Mouse (Mus musculus) right cerebral cortex, postnatal 36 days (tissue): ENCODE measurements at regions not wholly inside any gene's neighbourhood (a gene's known extent, or its start where the extent isn't known, plus 50 kb on each side); places are given as distances from the start of the nearest gene placed in this dataset.
A peak's percentile ranks its signal among the peaks of the same experiment; 100 is the strongest.

Source experiments
- DNase-seq, 2 experiments: peaks; one replicate each; pipeline ENCODE4 v3.0.0; 2022; ENCODE audit warnings: low spot score in 2 of 2, mixed read lengths in 1 of 2

DNA sequence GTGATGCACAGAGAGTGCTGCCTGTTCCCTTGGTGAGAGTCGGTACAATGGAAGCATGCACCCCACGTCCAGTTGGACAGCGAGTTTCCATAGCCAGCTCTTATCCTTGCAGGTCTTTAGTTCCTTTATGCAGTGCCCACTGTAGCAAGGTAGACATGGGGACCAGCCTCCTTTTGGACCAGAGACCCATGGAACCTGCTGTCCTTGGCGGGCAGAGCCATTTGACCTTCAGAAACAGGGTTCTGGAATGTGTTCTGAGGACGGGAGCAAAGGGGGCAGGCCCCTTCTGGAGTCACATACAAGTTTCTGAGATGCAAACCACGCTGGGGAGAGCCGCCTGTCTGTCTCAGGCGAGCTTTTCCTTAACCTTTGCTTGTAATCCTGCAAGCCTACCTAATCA is 188.1 kb downstream of the Emx2 start:
- no peak for DNase-seq

- no peak for DNase-seq
Observed at GRCm38 (mm10) chr19:59646656-59647055, 188.5 kb downstream of the Emx2 start.

DNA sequence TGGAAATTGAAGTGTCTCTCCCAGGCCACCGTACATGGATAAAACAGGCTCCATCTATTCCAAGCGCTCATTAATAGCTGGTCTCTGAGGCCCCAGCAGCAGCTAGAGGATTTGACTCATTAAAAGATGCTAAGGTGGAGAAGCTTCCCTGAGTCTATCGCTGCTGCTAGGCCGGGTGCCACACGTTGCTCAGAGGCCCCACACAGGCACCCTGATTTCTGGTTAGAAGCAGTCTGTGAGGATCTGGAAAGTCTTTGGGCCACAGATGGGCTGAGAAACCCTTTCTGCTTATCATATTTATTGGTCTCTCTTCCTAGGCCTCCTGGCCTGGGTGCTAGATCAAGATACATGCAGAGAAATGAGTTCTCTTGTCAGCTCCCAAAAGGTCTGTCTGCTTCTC is 191.2 kb downstream of the Emx2 start:
- no peak for DNase-seq

GRCm38 (mm10) chr19:59650611-59651329 is 192.6 kb downstream of the Emx2 start:
- peak in 1 of 2 experiments; percentile 6 for DNase-seq

GRCm38 (mm10) chr19:59653631-59654367 is 195.6 kb downstream of the Emx2 start:
- no peak for DNase-seq

DNA sequence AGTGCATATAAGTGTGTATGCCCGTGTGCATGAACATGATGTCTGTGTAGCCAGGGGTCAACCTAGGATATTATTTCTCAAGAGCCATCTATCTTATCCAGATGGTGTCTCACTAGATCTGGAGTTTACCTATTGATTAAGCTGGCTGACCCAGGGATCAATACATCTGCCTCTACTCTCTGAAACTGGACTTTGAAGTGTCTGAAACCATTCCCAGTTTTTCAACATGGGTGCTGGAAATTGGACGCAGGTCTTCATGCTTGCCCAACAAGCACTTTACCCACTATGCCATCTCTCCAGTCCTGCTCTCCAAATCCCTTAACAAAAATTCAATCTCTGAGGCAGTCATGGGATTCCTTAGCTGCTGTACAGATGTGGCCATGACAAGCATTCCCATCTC is 197.1 kb downstream of the Emx2 start:
- no peak for DNase-seq

- no peak for DNase-seq
Observed at GRCm38 (mm10) chr19:59669793-59670192, 211.6 kb downstream of the Emx2 start.

DNA sequence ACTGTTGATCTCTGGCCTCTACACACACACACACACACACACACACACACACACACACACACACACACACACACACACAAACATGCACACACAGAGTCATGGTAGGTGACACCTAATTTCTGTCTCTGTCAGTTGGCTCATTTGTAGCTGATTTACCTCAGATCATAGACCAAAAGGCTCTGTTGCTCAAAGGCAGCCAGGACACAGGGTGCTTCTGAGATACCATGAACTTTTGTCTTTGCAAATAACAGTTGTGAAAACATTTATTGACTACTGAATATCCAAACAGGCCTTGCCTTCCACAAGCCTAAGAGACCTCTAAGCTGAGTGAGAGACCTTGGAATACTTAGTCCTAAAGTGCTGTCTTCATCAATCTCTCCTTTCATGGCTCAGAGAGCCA is 215.4 kb downstream of the Emx2 start:
- no peak for DNase-seq

GRCm38 (mm10) chr19:59679191-59679590 is 221.0 kb downstream of the Emx2 start:
- no peak for DNase-seq

- no peak for DNase-seq
Observed at GRCm38 (mm10) chr19:59680356-59680755, 222.2 kb downstream of the Emx2 start.

DNA sequence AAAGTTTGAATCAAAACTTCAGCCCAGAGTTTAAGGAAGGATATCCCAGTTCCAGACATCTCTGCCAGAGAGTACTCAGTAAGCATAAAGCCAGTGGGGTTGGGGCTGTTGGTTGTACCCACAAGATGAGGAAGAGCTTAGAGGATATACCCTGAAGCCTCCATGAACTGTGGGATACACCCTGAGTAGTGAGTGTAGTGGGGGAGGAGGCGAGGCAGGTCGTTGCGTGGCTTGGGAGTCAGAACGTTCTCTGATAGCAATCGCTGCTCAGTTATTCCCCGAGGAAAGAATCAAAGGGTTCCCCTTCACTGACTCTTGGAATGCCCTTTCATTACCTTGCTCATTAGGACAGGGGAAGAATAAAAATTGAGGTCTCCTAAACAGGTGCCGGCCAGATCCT is 226.1 kb downstream of the Emx2 start:
- DNase-seq = no peak

DNA sequence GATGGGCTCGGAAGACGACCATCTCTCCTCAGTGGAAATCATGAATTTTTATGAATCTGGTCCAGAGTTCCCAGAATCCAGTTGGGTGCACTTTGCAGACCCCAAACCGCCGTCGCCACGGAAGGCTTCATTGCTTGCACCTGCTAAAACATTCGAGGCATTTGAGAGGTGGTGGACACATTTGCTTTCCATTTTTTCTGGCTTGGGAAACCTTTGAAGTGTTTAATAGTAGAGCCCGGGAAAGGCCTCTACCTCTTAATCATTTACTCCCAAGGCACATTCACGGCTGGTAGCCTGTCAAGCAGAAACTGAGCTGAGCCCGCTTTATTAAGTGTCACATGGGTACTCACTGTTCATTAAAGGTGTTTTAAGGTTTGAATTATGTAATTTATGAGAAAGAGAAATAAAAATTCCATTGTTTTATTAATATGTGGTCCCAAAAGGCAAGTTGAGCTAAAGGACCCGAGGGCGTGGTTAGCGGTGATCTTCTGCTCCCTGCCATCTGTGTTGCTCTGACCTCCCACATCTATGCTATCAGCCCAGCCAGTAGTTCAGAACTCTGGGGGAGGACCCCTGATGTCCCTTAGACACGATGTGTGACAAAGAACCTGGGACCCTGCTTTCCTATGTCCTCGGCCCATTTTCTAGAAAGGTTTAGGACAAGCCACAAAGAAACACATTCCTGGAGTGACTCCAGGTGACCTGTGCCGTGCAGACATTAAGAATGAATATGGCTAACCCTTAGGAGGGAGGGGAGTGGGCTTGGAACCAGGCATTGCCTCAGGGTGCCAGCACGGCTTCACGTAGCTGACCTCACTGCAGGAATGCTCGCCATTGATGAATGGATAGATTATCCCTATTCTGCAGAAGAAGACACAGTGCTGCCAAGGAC is 227.9 kb downstream of the Emx2 start:
- no peak for DNase-seq

DNA sequence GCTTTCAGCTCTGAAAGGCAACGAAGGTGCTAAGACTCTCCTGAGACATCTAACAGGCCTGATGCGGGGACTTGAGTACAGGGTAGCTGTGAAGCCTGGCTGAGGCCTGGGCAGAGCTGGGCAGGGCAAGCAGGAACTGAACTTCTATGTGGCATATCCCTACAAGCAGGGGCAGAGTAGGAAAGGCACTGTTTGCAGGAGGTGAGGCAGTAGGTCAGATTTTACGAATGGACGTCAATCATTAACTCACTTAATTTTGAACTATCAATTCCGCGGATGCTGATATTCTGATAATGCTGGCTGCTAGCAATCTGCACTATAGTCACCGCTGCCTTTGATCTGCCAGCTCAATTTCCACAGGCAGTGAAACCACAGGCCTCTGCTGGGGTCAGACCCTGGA is 229.0 kb downstream of the Emx2 start:
- DNase-seq = no peak

GRCm38 (mm10) chr19:59687681-59688080 is 229.5 kb downstream of the Emx2 start:
- no peak for DNase-seq

DNA sequence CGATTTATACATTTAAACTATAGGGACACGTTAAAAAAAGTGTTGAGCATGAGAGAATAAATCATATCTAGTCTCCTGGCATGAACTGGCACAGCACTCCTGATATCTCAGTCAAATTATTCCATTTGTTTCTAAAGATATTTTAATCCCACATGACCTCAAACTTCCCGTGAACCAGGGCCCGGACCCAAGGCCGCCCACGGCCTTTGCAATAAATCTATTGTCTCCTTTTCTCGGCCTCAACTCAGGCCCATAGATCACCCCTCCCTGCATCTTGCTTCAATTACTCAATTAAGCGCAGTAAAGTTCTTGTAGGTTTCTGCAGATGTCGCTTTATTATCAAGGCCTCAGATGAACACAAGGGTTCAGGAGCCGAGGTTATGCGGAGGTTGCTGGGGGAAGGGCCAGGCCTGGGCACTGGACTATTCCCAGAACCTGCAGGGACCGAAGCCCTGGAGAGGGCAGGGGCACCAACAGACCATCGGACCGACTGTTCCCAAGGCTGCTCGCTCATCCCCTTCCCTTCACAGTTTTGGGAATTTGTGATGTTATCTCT is 233.4 kb downstream of the Emx2 start:
- DNase-seq = no peak

DNA sequence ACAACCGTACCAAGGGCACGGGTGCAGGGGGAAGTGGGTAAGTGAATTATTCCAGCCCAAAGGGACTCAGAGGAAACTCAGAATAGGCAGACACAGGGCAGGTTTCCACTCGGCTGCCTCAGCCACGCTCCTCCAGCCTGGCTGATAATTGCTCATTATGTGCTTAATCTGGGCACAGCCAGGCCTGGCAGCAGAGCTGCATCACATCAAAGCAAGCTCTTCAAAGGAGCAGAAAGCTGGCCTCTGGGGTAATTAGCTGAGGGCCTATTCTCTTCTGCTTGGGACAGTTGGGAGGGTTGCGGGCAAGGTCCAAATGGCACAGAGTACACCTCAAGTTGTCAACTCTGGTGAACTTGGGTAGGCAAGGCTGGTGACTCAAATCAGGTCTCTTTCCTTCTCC is 239.5 kb downstream of the Emx2 start:
- DNase-seq = peak; percentile 12 to 16

DNA sequence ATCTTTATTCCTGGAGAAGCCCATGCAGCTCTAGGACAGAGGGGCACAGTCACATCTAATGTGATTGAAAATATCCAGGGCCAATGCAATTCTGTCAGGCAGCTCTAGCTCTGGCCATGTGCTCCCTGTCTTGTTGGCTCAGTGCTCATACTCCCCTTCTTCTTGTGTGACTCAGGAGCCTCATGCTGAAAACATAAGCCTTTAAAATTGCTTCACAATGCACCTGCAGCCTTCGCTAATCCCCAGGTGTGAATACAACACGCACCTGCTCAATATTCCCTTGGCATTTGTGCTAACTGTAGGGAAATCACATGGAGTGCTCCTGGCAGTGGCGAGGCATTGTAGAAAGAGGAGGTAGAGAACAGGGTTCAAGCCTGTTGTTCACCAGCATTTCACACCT is 242.0 kb downstream of the Emx2 start:
- no peak for DNase-seq

GRCm38 (mm10) chr19:59707106-59707505 is 236.3 kb downstream of the Rab11fip2 start:
- no peak for DNase-seq

DNA sequence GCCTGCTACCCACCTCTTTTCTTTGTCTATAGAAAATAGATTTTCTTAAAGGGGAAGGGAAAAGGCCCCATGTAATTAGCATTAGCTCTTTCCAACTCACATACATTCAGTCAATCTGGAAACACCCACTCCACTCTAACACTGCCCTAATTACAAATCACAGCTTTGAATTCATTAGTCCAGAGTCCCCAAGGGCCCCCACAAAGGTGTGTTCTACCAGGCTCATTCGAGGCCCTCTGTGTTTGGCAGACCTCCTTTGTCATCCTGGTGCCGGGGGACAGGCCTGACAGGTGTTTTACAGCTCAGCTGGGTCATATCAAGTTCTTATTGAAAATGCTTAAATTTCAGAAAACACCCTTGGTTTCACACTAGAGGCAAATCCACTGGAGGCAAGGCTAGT is 234.3 kb downstream of the Rab11fip2 start:
- DNase-seq = no peak

DNA sequence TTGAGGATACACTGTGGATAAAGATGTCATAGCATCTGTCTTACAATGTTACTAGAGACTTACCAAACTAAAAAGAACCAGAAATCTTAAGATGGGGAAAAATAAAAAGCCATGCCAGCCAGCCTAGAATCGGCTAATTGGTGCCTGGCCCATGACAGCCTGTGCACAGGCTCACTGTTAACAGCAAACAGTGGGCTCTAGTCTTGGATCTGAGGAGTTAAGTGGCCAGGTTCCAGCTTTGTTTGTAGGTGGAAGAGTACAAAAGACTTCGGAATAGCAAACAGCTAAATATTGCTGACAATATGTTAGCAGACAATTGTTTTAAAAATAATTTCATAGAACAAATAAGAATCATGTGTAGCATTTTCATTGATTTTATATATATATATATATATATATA is 228.4 kb downstream of the Rab11fip2 start:
- DNase-seq = no peak

GRCm38 (mm10) chr19:59717813-59718483 is 225.5 kb downstream of the Rab11fip2 start:
- no peak for DNase-seq

- no peak for DNase-seq
Observed at GRCm38 (mm10) chr19:59738541-59738940, 204.9 kb downstream of the Rab11fip2 start.
